Mouse (Mus musculus): ENCODE measurements around the gene Slirp.

DNA sequence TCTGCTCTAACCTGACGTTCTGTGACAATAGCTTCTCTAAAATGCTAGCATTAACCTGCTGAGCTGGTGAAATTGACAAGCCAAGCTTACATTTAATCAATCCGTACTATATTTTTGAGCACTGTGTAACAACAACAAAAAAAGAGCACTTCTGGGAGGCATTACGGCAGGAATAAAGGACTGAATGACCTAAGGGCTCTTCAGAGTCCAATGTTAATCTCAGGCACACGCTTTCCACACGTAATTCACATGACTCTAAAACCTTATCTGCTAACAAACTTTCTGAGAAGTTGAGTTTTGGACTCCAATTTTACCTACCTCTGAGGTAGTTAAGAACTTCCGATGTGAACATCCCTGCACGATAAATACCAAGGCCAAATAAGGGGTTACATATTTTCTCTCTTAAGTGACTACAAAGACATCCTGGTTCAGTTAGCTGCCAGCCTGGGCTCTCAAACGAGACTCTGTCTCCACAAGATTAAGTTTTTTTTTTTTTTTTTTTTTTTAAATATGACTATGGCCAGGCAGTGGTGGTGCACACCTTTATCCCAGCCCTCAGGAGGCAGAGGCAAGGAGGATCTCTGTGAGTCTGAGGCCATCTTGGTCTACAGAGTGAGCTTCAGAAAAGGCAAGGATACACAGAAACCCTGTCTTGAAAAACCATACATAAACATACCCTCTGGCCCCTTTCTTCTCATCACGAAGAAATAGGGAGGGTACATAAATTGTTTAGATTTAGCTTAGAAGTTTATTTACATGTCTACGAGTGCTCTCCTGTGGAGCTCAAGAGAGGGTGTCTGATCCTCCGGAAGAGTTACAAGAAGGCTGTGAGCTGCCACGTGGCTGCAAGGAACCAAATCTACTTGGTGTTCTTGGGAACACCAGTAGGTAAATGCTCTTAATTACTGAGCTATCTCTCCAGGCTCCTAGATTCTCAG is 1.2 kb upstream of the Slirp start:
- TF ChIP-seq CTCF (IDR thresholded peaks at IDR 0.05; ENCODE audit: insufficient read depth, low read length) (no peak), POLR2A (IDR thresholded peaks at IDR 0.05; ENCODE audit: borderline replicate concordance, extremely low read depth, low read depth, low read length) (no peak)

Measured in lung, adult 2 months (tissue).